Mouse (Mus musculus) midbrain, embryonic 16.5 days (tissue): ENCODE measurements at regions not wholly inside any gene's neighbourhood (a gene's known extent, or its start where the extent isn't known, plus 50 kb on each side); places are given as distances from the start of the nearest gene placed in this dataset.

Experiments
- ATAC-seq: fragments of 200-750 bp; cut with Nextera tagmentation; 2 replicates; pipeline ENCODE4 v1.8.0; 2017; ENCODE audit warnings: moderate TSS enrichment
- H3K27ac ChIP-seq: fragments of 300-500 bp; sonication (generic); 2 replicates; pipeline ENCODE4 v1.5.1; 2014; ENCODE audit warnings: mild to moderate bottlenecking, low read length, mixed read lengths
- H3K27me3 ChIP-seq: fragments of 300-500 bp; sonication (generic); 2 replicates; pipeline ENCODE4 v1.6.1; 2014; ENCODE audit warnings: low read depth, low read length, mixed read lengths; ENCODE audit not compliant: control insufficient read depth, insufficient read depth
- H3K36me3 ChIP-seq: fragments of 300-500 bp; sonication (generic); 2 replicates; pipeline ENCODE4 v1.6.1; 2014; ENCODE audit warnings: mild to moderate bottlenecking, low read length, moderate library complexity, mixed read lengths; ENCODE audit not compliant: control insufficient read depth, insufficient read depth
- H3K4me1 ChIP-seq: fragments of 300-500 bp; sonication (generic); 2 replicates; pipeline ENCODE4 v1.6.1; 2014; ENCODE audit warnings: mild to moderate bottlenecking, low read length, mixed read lengths; ENCODE audit not compliant: control insufficient read depth, insufficient read depth
- H3K4me2 ChIP-seq: fragments of 300-500 bp; sonication (generic); 2 replicates; pipeline ENCODE4 v1.6.1; 2014; ENCODE audit warnings: mild to moderate bottlenecking, low read length, mixed read lengths
- H3K4me3 ChIP-seq: fragments of 300-500 bp; sonication (generic); 2 replicates; pipeline ENCODE4 v1.5.1; 2014; ENCODE audit warnings: low read depth, mild to moderate bottlenecking, low read length, moderate library complexity, mixed read lengths
- H3K9ac ChIP-seq: fragments of 300-500 bp; sonication (generic); 2 replicates; pipeline ENCODE4 v1.6.1; 2014; ENCODE audit warnings: low read depth, low read length, mixed read lengths
- H3K9me3 ChIP-seq: fragments of 300-500 bp; sonication (generic); replicated peaks from 2 replicates; pipeline ENCODE4 v1.6.1; 2014; ENCODE audit warnings: mild to moderate bottlenecking, low read length, mixed read lengths; ENCODE audit not compliant: control insufficient read depth, poor library complexity, severe bottlenecking
- WGBS: fragments of 180-500 bp; shearing (Covaris S2); extraction: QIAGEN DNeasy Blood & Tissue Kit; methylation state at CpG from one replicate; pipeline ENCODE4 v1.1.7; 2014; 5-methylcytosine and 5-hydroxymethylcytosine counted together

- no peaks in the 10 kb centered on the region for H3K27me3 ChIP-seq
- H3K9me3 ChIP-seq, result no peaks in the 10 kb centered on the region
- H3K4me2 ChIP-seq, result peak overlapping the region; percentile 27
- H3K27ac ChIP-seq, result peak overlapping the region; percentile 98
- H3K4me3 ChIP-seq, result no peak overlapping the region
- peak overlapping the region; percentile 55 for H3K9ac ChIP-seq
- 9% methylated on average over 10 of the region's 10 CpGs for WGBS
- ATAC-seq, result peak; percentile 83
- H3K4me1 ChIP-seq, result peaks cover 43% of the 10 kb centered on the region
- no peaks in the 10 kb centered on the region for H3K36me3 ChIP-seq
Observed at GRCm38 (mm10) chr14:24617393-24617861, 130.5 kb downstream of the Rps24 start.

DNA sequence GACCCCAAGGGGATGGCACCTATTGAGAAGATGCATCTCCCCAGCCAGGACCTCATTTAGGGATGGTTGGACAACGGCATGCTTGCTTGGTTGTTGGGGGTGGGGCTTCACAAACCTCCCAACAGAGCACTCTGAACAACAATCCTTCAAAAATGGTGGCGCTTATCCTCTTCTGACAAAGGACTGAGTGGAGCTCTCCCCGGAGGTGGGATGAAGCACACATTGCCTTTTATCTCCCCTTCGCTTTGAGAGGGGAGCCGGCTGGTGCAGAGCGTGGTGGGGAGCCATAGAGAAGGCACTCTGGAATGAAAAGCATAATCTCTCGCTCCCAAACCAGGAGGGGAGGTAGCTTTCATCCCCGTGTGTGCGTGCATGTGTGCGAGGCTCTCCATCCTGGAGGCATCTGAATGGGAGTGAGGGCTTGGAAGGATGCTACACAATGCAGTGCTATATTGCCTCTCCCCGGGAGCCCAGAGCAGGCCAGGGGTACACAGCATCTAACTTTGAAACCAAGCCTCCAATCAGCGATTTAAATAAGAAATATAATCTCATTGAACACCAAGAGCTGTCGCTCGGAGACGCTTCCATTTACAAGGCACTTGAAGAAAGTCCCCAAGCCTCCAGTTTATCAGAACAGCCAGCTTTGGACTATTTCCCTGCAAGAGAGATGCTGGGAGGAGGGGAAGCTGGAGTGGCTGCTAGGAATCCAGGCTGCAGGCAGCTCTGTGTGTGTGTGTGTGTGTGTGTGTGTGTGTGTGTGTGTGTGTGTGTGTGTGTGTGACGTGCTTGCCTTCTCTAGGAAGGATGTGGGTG is 131.5 kb downstream of the Rps24 start:
- 7% methylated on average over 15 of the region's 16 CpGs for WGBS
- ATAC-seq, result peak; percentile 81
- Histone ChIP-seq H3K27ac (peak overlapping the region; percentile 98), H3K9ac (peak overlapping the region; percentile 49; the same call in 1 of the 2 replicates), H3K9me3 (no peaks in the 10 kb centered on the region), H3K4me2 (peak overlapping the region; percentile 27), H3K27me3 (no peaks in the 10 kb centered on the region), H3K4me1 (peaks cover 43% of the 10 kb centered on the region), H3K36me3 (no peaks in the 10 kb centered on the region), H3K4me3 (no peak overlapping the region)

GRCm38 (mm10) chr14:24631994-24632393 is 145.1 kb downstream of the Rps24 start:
- no peak overlapping the region for H3K9ac ChIP-seq
- H3K4me2 ChIP-seq, result no peak overlapping the region
- ATAC-seq, result no peak
- H3K4me1 ChIP-seq, result no peaks in the 10 kb centered on the region
- H3K36me3 ChIP-seq, result no peaks in the 10 kb centered on the region
- no peak overlapping the region for H3K4me3 ChIP-seq
- no peak overlapping the region for H3K27ac ChIP-seq
- no peaks in the 10 kb centered on the region for H3K27me3 ChIP-seq
- no peaks in the 10 kb centered on the region for H3K9me3 ChIP-seq
- WGBS, result 83% methylated on average over 1 of the region's 1 CpGs

- ATAC-seq, result no peak
- Histone ChIP-seq H3K27ac (no peak overlapping the region), H3K27me3 (no peaks in the 10 kb centered on the region), H3K4me3 (no peak overlapping the region), H3K9me3 (no peaks in the 10 kb centered on the region), H3K4me2 (no peak overlapping the region), H3K36me3 (no peaks in the 10 kb centered on the region), H3K4me1 (peaks cover 8% of the 10 kb centered on the region; the same call in 1 of the 2 replicates), H3K9ac (no peak overlapping the region)
- 64% methylated on average over 5 of the region's 5 CpGs for WGBS
Observed at GRCm38 (mm10) chr14:24641853-24642252, 154.9 kb downstream of the Rps24 start.

- Histone ChIP-seq H3K4me3 (no peak overlapping the region), H3K4me2 (no peak overlapping the region), H3K27ac (peak overlapping the region; percentile 4), H3K4me1 (peaks cover 8% of the 10 kb centered on the region; the same call in 1 of the 2 replicates), H3K27me3 (no peaks in the 10 kb centered on the region), H3K9me3 (no peaks in the 10 kb centered on the region), H3K9ac (no peak overlapping the region), H3K36me3 (no peaks in the 10 kb centered on the region)
- ATAC-seq, result peak; percentile 63; the same call in 1 of the 2 replicates
- 13% methylated on average over 6 of the region's 6 CpGs for WGBS
Observed at GRCm38 (mm10) chr14:24644117-24644808, 157.3 kb downstream of the Rps24 start.

DNA sequence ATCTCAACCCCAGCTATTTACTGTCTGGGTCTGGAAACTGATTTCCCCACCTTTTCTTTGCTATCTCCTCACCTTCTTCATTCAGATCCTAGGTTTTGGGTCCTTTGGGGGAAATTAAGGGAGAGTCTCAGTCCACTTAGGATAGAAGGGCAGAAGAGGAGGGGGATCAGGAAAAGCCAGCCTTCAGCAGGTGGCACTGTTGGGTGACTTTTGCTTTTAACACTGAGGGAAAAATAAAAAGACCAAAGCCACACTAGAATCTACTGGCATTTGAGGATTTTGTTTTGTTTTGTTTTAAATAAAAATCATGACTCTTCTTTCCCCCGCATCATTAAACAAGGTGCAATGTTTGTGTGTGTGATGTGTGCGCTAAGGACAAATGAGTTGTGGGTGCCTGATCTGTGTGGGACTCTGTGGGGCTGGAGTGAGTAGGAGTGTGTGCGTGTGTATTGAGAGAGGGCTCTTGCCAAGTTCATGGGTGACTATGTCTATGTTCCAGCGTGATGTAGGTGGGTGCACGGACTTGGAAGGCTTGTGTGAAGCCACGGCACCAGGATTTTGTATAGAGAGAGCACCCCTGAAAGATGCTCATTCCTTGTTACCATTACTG is 159.4 kb downstream of the Rps24 start:
- peaks cover 18% of the 10 kb centered on the region for H3K4me1 ChIP-seq
- no peaks in the 10 kb centered on the region for H3K36me3 ChIP-seq
- H3K4me3 ChIP-seq, result no peak overlapping the region
- H3K9me3 ChIP-seq, result no peaks in the 10 kb centered on the region
- H3K27me3 ChIP-seq, result no peaks in the 10 kb centered on the region
- H3K4me2 ChIP-seq, result no peak overlapping the region
- 89% methylated on average over 6 of the region's 6 CpGs for WGBS
- ATAC-seq, result no peak
- H3K9ac ChIP-seq, result 0 out of 2 replicates have a peak overlapping the region, but pooled peaks have one; percentile 11
- peak overlapping the region; percentile 45 for H3K27ac ChIP-seq

- Histone ChIP-seq H3K27ac (no peak overlapping the region), H3K9ac (no peak overlapping the region), H3K36me3 (no peaks in the 10 kb centered on the region), H3K4me3 (no peak overlapping the region), H3K4me2 (no peak overlapping the region), H3K4me1 (peaks cover 18% of the 10 kb centered on the region), H3K27me3 (no peaks in the 10 kb centered on the region), H3K9me3 (no peaks in the 10 kb centered on the region)
- ATAC-seq, result no peak
- WGBS, result 84% methylated on average over 4 of the region's 4 CpGs
Observed at GRCm38 (mm10) chr14:24647722-24648121, 160.8 kb downstream of the Rps24 start.

- Histone ChIP-seq H3K27ac (peak overlapping the region; percentile 56), H3K27me3 (no peaks in the 10 kb centered on the region), H3K9ac (0 out of 2 replicates have a peak overlapping the region, but pooled peaks have one; percentile 27), H3K4me2 (no peak overlapping the region), H3K4me3 (no peak overlapping the region), H3K4me1 (peaks cover 18% of the 10 kb centered on the region), H3K9me3 (no peaks in the 10 kb centered on the region), H3K36me3 (no peaks in the 10 kb centered on the region)
- 50% methylated on average over 7 of the region's 7 CpGs for WGBS
- peak; percentile 15; the same call in 1 of the 2 replicates for ATAC-seq
Observed at GRCm38 (mm10) chr14:24650195-24650901, 163.4 kb downstream of the Rps24 start.
